Mouse (Mus musculus) neutrophil, adult 5-6 weeks (primary cell): Measurements from ENCODE around the gene Zscan26. TPM values are rescaled to one million over a fixed set of nuclear protein-coding genes. Genes with fewer than 3 reads are reported as not detected.

Experiments
- ATAC-seq: fragments of 151-379, 151-347 bp; 2 replicates; pipeline ENCODE4 v1.8.0; 2017; ENCODE audit warnings: mild to moderate bottlenecking, moderate TSS enrichment; ENCODE audit not compliant: insufficient number of reproducible peaks, poor library complexity, low FRiP score, severe bottlenecking; ENCODE audit errors: extremely low read depth
- total RNA-seq: library from RNA; stranded (forward); fragments of 200-1000 nt; gene quantifications from 2 replicates; pipeline ENCODE4 v1.2.3, GENCODE M21; 2017

Gene Zscan26
- total RNA-seq, 1 experiment from 2014 or later, result 34.2 TPM

- ATAC-seq, result peak; percentile 36; the same call in 1 of the 2 replicates
These were observed 12.9 kb downstream of the Zscan26 start, which contains the start of gene Pgbd1 for GRCm38 (mm10) chr13:21440503-21441206. Pgbd1 (minus strand) TSS chr13:21441058.

GRCm38 (mm10) chr13:21435476-21435875, 18.1 kb downstream of the Zscan26 start:
- no peak for ATAC-seq

- no peak for ATAC-seq
These were observed 25.9 kb downstream of the Zscan26 start for GRCm38 (mm10) chr13:21427631-21428030.

- ATAC-seq, result no peak
These were observed 30.2 kb downstream of the Zscan26 start for GRCm38 (mm10) chr13:21423301-21423700.

GRCm38 (mm10) chr13:21418865-21419264, 34.7 kb downstream of the Zscan26 start:
- no peak for ATAC-seq

- ATAC-seq, result no peak
These were observed 36.1 kb downstream of the Zscan26 start for GRCm38 (mm10) chr13:21417298-21418010.

GRCm38 (mm10) chr13:21415750-21416149, 37.8 kb downstream of the Zscan26 start:
- ATAC-seq, result no peak

GRCm38 (mm10) chr13:21415266-21415665, 38.3 kb downstream of the Zscan26 start:
- no peak for ATAC-seq

GRCm38 (mm10) chr13:21414231-21415212, 39.0 kb downstream of the Zscan26 start:
- no peak for ATAC-seq

- ATAC-seq, result no peak
These were observed 44.6 kb downstream of the Zscan26 start for GRCm38 (mm10) chr13:21408805-21409459.

GRCm38 (mm10) chr13:21407969-21408804, 45.3 kb downstream of the Zscan26 start:
- peak; percentile 41; the same call in 1 of the 2 replicates for ATAC-seq

GRCm38 (mm10) chr13:21407341-21407740, 46.2 kb downstream of the Zscan26 start:
- ATAC-seq, result no peak

- ATAC-seq, result no peak
These were observed 50.7 kb downstream of the Zscan26 start for GRCm38 (mm10) chr13:21402848-21403247.

- ATAC-seq, result peak; percentile 93
These were observed 51.2 kb downstream of the Zscan26 start, which contains the start of gene Zkscan3 for GRCm38 (mm10) chr13:21402287-21402846. Zkscan3 (minus strand) TSS chr13:21402755.

GRCm38 (mm10) chr13:21401636-21402286, 51.8 kb downstream of the Zscan26 start:
- ATAC-seq, result no peak

GRCm38 (mm10) chr13:21401166-21401565, 52.4 kb downstream of the Zscan26 start:
- ATAC-seq, result no peak

- no peak for ATAC-seq
These were observed 56.0 kb downstream of the Zscan26 start for GRCm38 (mm10) chr13:21397486-21397885.
